Mouse (Mus musculus): ENCODE results near the gene Gabpb1. TPM values are rescaled to one million over a fixed set of nuclear protein-coding genes. Genes with fewer than 3 reads are reported as not detected.
"Not testable (repeated sequence)": the region's sequence is repeated elsewhere in the genome, so short reads cannot be mapped to it uniquely, and the experiment has no call there.

The Gabpb1 gene
- polyA plus RNA-seq, 1 experiment: 44.9 TPM

DNA sequence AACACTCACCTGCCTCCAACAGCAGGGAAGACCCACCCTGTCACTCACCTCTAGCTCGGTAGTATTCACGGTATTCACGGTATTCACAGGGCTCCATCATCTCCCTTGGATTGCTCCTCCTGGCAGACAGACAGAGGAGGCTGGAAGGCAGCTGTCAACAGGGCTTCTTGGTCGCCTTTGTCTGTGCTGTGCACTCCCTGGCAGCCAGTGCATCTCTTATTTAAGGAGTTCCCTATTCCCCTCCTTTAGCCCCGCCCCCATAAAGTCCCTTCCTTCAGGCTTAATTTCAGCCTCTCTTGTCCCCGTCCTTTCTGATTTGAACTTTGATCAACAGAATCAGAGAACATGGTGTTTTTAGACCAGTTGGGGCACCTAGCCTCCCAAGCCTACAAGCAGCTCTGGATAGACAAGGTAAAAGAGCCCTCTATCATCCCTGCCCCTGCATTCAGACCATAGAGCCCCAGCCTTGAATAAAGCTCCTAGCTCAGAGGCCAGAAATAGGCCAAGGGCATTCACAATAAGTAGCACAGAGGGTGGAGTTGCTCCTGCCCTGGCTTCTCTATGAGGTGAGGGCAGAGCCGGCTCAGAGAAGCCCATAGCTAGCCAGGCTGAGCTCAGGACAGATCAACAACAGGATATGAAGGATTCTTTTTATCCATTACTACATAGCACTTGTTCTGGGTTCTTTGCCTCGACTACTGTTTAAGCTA, 57.5 kb downstream of the Gabpb1 start:
- TF ChIP-seq CTCF (IDR thresholded peaks at IDR 0.05; ENCODE audit: borderline replicate concordance, insufficient read depth, low read length) (no peak), POLR2A (IDR thresholded peaks at IDR 0.05; ENCODE audit: low read depth, low read length) (no peak)
- no peak overlapping the region for H3K27ac ChIP-seq (ENCODE audit: insufficient read depth, low read length)
- H3K4me1 ChIP-seq (ENCODE audit: control insufficient read depth, insufficient read depth, low read length): no peaks in the 10 kb centered on the region
- no peak overlapping the region for H3K4me3 ChIP-seq (ENCODE audit: insufficient read depth, low read length)

DNA sequence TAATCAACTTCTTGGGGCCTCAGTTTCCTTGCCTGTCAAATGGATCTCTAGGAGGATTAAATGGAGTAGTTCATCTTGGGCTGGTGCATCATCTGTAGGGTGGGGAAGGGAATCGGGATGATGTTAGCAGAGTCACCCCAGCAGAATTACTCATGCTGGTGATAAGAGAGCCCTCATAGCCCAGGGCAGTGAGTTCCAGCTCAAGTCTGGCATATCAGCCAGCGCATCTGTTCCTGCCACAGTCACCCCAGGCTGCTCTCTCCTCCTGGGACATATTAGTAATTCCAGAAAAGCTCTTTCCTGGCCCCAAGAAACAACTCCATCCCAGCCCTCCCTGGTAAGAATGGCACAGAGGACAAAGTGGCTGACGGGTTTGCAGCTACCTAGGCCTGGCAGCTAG, 60.8 kb downstream of the Gabpb1 start:
- H3K4me3 ChIP-seq (ENCODE audit: insufficient read depth, low read length): no peak overlapping the region
- H3K4me1 ChIP-seq (ENCODE audit: control insufficient read depth, insufficient read depth, low read length): no peaks in the 10 kb centered on the region
- TF ChIP-seq POLR2A (IDR thresholded peaks at IDR 0.05; ENCODE audit: low read depth, low read length): no peak
- TF ChIP-seq CTCF (IDR thresholded peaks at IDR 0.05; ENCODE audit: borderline replicate concordance, insufficient read depth, low read length): no peak
- no peak overlapping the region for H3K27ac ChIP-seq (ENCODE audit: insufficient read depth, low read length)

DNA sequence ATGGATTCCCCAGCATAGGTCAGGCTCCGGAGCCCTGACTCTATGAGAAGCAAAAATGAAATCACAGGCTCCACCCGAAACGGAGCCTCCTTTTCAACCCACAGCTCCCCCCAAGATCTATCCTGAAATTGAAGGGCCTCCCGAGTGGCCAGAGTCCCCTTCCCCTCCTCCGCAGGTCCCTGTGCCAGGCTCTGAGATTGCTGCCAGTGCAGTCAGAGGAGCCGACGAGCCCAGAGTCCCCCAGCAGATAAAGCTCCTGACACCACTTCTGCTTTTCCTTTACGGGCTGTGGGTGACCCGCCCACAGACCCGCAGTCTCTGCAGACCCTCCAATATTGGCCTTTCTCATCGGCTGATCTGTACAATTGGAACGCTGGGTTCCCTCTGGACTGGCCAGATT, 66.5 kb downstream of the Gabpb1 start:
- not testable (repeated sequence) for H3K4me1 ChIP-seq (ENCODE audit: control insufficient read depth, insufficient read depth, low read length); H3K27ac ChIP-seq (ENCODE audit: insufficient read depth, low read length); H3K4me3 ChIP-seq (ENCODE audit: insufficient read depth, low read length)

GRCm38 (mm10) chr2:126607553-126608203, 68.5 kb downstream of the Gabpb1 start:
- TF ChIP-seq CTCF (IDR thresholded peaks at IDR 0.05; ENCODE audit: borderline replicate concordance, insufficient read depth, low read length): no peak
- 0 out of 2 replicates have a peak, but pooled peaks cover 2% of the 10 kb centered on the region for H3K4me1 ChIP-seq (ENCODE audit: control insufficient read depth, insufficient read depth, low read length)
- H3K27ac ChIP-seq (ENCODE audit: insufficient read depth, low read length): no peak overlapping the region
- no peak overlapping the region for H3K4me3 ChIP-seq (ENCODE audit: insufficient read depth, low read length)

- TF ChIP-seq CTCF (IDR thresholded peaks at IDR 0.05; ENCODE audit: borderline replicate concordance, insufficient read depth, low read length) (no peak), POLR2A (IDR thresholded peaks at IDR 0.05; ENCODE audit: low read depth, low read length) (no peak)
- Histone ChIP-seq H3K4me1 (ENCODE audit: control insufficient read depth, insufficient read depth, low read length) (0 out of 2 replicates have a peak, but pooled peaks cover 2% of the 10 kb centered on the region), H3K27ac (ENCODE audit: insufficient read depth, low read length) (no peak overlapping the region), H3K4me3 (ENCODE audit: insufficient read depth, low read length) (no peak overlapping the region)
Observed at GRCm38 (mm10) chr2:126606688-126607062, 69.5 kb downstream of the Gabpb1 start.

DNA sequence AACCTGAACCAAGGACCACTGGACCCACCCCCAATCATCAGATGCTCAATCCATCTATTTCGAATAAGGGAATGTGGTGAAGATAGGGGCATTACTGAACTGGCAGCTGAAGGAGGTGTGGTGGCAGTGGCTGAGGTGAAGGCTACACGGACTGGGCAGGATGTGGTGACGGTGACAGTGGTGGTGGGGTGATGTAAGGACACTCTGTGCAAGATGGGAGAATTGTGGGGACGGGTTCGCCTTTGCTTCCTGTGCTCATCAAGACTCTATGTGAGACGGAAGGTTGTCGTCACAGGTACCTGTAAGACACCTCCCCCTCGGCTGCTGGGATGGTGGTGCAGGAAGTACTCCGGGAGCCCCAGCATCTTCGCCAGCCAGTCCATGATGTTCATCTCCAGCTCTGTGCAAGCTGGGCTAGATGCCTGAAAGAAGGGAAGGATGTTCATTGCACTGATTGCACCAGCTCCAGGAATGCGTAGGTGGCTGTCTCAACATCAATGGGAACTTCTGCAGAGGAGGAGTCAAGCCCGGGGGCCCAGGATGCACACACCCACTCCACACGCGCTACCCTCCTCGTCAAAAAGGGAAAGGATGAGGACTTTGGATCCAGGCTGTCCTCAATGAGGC, 70.0 kb downstream of the Gabpb1 start:
- Histone ChIP-seq H3K4me1 (ENCODE audit: control insufficient read depth, insufficient read depth, low read length) (0 out of 2 replicates have a peak, but pooled peaks cover 2% of the 10 kb centered on the region), H3K4me3 (ENCODE audit: insufficient read depth, low read length) (no peak overlapping the region), H3K27ac (ENCODE audit: insufficient read depth, low read length) (no peak overlapping the region)
- no peak for TF ChIP-seq CTCF (IDR thresholded peaks at IDR 0.05; ENCODE audit: borderline replicate concordance, insufficient read depth, low read length)
- no peak for TF ChIP-seq POLR2A (IDR thresholded peaks at IDR 0.05; ENCODE audit: low read depth, low read length)

- Histone ChIP-seq H3K4me3 (ENCODE audit: insufficient read depth, low read length) (no peak overlapping the region), H3K4me1 (ENCODE audit: control insufficient read depth, insufficient read depth, low read length) (no peaks in the 10 kb centered on the region), H3K27ac (ENCODE audit: insufficient read depth, low read length) (no peak overlapping the region)
- TF ChIP-seq POLR2A (IDR thresholded peaks at IDR 0.05; ENCODE audit: low read depth, low read length) (no peak), CTCF (IDR thresholded peaks at IDR 0.05; ENCODE audit: borderline replicate concordance, insufficient read depth, low read length) (no peak)
Observed at GRCm38 (mm10) chr2:126601918-126602600, 74.1 kb downstream of the Gabpb1 start.

GRCm38 (mm10) chr2:126600533-126600932, 75.6 kb downstream of the Gabpb1 start:
- no peak overlapping the region for H3K27ac ChIP-seq (ENCODE audit: insufficient read depth, low read length)
- no peak overlapping the region for H3K4me3 ChIP-seq (ENCODE audit: insufficient read depth, low read length)
- TF ChIP-seq CTCF (IDR thresholded peaks at IDR 0.05; ENCODE audit: borderline replicate concordance, insufficient read depth, low read length) (no peak), POLR2A (IDR thresholded peaks at IDR 0.05; ENCODE audit: low read depth, low read length) (no peak)
- no peaks in the 10 kb centered on the region for H3K4me1 ChIP-seq (ENCODE audit: control insufficient read depth, insufficient read depth, low read length)

GRCm38 (mm10) chr2:126599005-126599404, 77.1 kb downstream of the Gabpb1 start:
- Histone ChIP-seq H3K4me3 (ENCODE audit: insufficient read depth, low read length) (no peak overlapping the region), H3K4me1 (ENCODE audit: control insufficient read depth, insufficient read depth, low read length) (no peaks in the 10 kb centered on the region)
- TF ChIP-seq POLR2A (IDR thresholded peaks at IDR 0.05; ENCODE audit: low read depth, low read length): no peak
- no peak for TF ChIP-seq CTCF (IDR thresholded peaks at IDR 0.05; ENCODE audit: borderline replicate concordance, insufficient read depth, low read length)

DNA sequence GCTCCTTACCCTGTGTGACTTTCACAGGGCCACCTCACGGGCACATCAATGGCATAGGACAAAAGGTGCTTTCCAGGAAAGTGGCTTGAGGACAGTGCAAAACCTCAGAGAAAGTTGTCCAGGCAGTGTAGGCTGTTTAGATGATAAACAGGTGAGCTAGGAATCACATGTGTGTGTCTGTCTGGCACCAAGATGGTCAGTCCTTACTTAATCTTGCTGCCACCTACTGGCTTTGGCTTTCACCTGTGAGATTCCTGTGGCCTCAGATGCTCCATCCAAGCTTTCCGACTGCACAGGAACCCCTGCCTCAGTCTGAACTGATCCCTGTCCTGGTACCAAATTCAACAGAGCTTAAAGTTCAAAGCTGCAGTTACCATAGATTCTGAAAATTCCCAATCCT, 77.8 kb downstream of the Gabpb1 start:
- Histone ChIP-seq H3K4me3 (ENCODE audit: insufficient read depth, low read length) (no peak overlapping the region), H3K4me1 (ENCODE audit: control insufficient read depth, insufficient read depth, low read length) (no peaks in the 10 kb centered on the region), H3K27ac (ENCODE audit: insufficient read depth, low read length) (no peak overlapping the region)
- TF ChIP-seq CTCF (IDR thresholded peaks at IDR 0.05; ENCODE audit: borderline replicate concordance, insufficient read depth, low read length) (no peak), POLR2A (IDR thresholded peaks at IDR 0.05; ENCODE audit: low read depth, low read length) (no peak)

More at GRCm38 (mm10) chr2:126599005-126599404, 77.1 kb downstream of the Gabpb1 start:
- no peak overlapping the region for H3K27ac ChIP-seq (ENCODE audit: insufficient read depth, low read length)
